Mouse (Mus musculus) liver, embryonic 14.5 days (tissue): ENCODE measurements around the gene Cabs1.

Source experiments
- CTCF ChIP-seq: IDR thresholded peaks from 2 replicates; pipeline ENCODE4 v1.5.1; 2016; ENCODE audit warnings: antibody characterized with exemption, low read depth, control low read depth
- EP300 ChIP-seq: IDR thresholded peaks from 2 replicates; pipeline ENCODE4 v1.6.1; 2016; ENCODE audit warnings: antibody characterized with exemption, low read depth

- no peak for TF ChIP-seq CTCF
- no peak for TF ChIP-seq EP300
Measured at GRCm38 (mm10) chr5:87979139-87979538, at the start of gene Cabs1.
